Mouse (Mus musculus) adrenal gland, postnatal 25 days (tissue): ENCODE results near the gene Pde10a. TPM values are rescaled to one million over a fixed set of nuclear protein-coding genes. Genes with fewer than 3 reads are reported as not detected.

Source experiments
- DNase-seq: peaks from one replicate; pipeline ENCODE4 v3.0.0; 2021; ENCODE audit warnings: mixed read lengths
- total RNA-seq: library from RNA; stranded (reverse); gene quantifications from 2 replicates; pipeline ENCODE4 v1.2.3, GENCODE M21; 2021

Pde10a gene
- total RNA-seq, 1 experiment from 2014 or later, result 16.8 TPM

GRCm38 (mm10) chr17:8757576-8757975 is 232.4 kb downstream of the Pde10a start:
- DNase-seq, result peak; percentile 60

- DNase-seq, result no peak
These were observed 238.1 kb downstream of the Pde10a start for GRCm38 (mm10) chr17:8763248-8763647.

- DNase-seq, result no peak
These were observed 240.9 kb downstream of the Pde10a start for GRCm38 (mm10) chr17:8765987-8766576.

GRCm38 (mm10) chr17:8769155-8769554 is 244.0 kb downstream of the Pde10a start:
- no peak for DNase-seq

- no peak for DNase-seq
These were observed 248.2 kb downstream of the Pde10a start for GRCm38 (mm10) chr17:8773391-8773790.

- DNase-seq, result no peak
These were observed 249.1 kb downstream of the Pde10a start for GRCm38 (mm10) chr17:8774301-8774700.

- DNase-seq, result no peak
These were observed 250.5 kb downstream of the Pde10a start for GRCm38 (mm10) chr17:8775571-8776161.

- no peak for DNase-seq
These were observed 252.5 kb downstream of the Pde10a start for GRCm38 (mm10) chr17:8777710-8778109.

- no peak for DNase-seq
These were observed 253.7 kb downstream of the Pde10a start for GRCm38 (mm10) chr17:8778839-8779238.

GRCm38 (mm10) chr17:8780484-8780883 is 255.3 kb downstream of the Pde10a start:
- no peak for DNase-seq

- DNase-seq, result no peak
These were observed 255.9 kb downstream of the Pde10a start for GRCm38 (mm10) chr17:8781040-8781439.

- no peak for DNase-seq
These were observed 256.4 kb downstream of the Pde10a start for GRCm38 (mm10) chr17:8781576-8781975.

- DNase-seq, result no peak
These were observed 260.7 kb downstream of the Pde10a start for GRCm38 (mm10) chr17:8785908-8786307.

- DNase-seq, result no peak
These were observed 261.3 kb downstream of the Pde10a start for GRCm38 (mm10) chr17:8786484-8786883.

GRCm38 (mm10) chr17:8787762-8788161 is 262.6 kb downstream of the Pde10a start:
- no peak for DNase-seq

GRCm38 (mm10) chr17:8791561-8791960 is 266.4 kb downstream of the Pde10a start:
- no peak for DNase-seq

- DNase-seq, result no peak
These were observed 267.4 kb downstream of the Pde10a start for GRCm38 (mm10) chr17:8792611-8793010.

- DNase-seq, result no peak
These were observed 272.5 kb downstream of the Pde10a start for GRCm38 (mm10) chr17:8797624-8798023.

GRCm38 (mm10) chr17:8798531-8799295 is 273.5 kb downstream of the Pde10a start:
- DNase-seq, result no peak

- no peak for DNase-seq
These were observed 274.1 kb downstream of the Pde10a start for GRCm38 (mm10) chr17:8799296-8799731.

GRCm38 (mm10) chr17:8799914-8800420 is 274.8 kb downstream of the Pde10a start:
- DNase-seq, result no peak

GRCm38 (mm10) chr17:8800478-8801082 is 275.4 kb downstream of the Pde10a start:
- DNase-seq, result no peak
